Mouse (Mus musculus) neural tube, embryonic 10.5 days (tissue): ENCODE results near the gene Ror1.
A peak's percentile ranks its signal among the peaks of the same experiment; 100 is the strongest.

Source experiments
- DNase-seq: peaks from one replicate; pipeline ENCODE4 v3.0.0-alpha.2; 2017; ENCODE audit warnings: low spot score; ENCODE audit errors: extremely low spot score

The Ror1 gene

GRCm38 (mm10) chr4:100462493-100463120, 367.0 kb downstream of the Ror1 start:
- DNase-seq: peak; percentile 32

DNA sequence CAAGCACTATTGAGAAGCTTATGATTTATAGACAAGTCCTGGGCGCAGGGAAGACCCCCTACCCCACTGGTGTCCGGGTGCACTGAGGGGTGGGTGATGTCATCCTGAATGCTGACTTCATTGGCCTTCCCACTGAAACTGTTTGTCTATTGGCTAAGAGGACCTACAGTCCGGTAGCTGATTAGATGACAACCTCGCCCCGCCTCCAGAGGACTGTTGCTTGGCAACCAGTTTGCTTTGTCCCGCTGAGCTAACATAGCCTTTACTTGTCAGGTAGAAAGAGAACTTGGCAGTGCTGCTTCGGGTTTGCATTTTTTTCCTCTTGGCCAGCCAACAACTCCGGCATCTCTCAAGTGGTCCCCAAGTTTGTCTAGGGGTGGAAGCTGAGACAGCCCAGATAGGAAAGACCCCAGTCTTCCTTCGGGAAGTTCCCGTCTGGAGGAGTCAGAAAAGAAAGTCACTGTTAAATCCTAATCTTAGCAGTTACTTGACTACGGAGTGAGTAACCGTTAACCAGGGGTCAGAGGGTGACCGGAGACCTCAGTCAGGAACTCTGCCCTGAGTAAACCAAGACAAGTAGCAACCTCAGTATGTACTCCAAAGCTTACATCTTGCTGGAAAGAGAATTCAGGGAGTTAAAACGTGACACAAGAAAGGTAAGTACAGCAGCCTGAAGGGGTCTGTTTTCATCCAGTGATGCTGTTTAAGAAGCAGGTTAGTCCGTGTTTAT, 383.2 kb downstream of the Ror1 start, which contains the start of gene Ube2u:
Ube2u (plus strand) TSS at position 258 of the 730 bp plus-strand sequence.
- peak; percentile 55 for DNase-seq

DNA sequence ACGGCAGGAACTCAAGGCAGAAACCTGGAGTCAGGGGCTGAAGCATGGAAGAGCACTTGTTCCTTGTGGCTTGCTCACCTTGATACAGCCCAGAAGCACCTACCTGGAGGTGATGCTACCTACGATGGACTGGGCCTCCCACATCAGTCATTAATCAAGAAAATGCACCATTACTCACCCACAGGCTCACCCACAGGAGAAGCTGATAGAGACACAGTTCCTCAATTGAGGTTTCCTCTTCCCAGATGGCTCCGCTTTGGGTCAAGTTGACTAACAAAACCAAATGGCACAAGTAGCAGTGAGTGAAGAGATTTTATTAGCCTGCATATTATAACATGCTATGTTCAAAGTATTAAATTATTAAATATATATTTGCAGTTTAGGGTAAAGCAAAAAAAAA, 392.9 kb downstream of the Ror1 start:
- DNase-seq: no peak
